Mouse (Mus musculus): ENCODE data around the gene Ccdc117. TPM values are rescaled to one million over a fixed set of nuclear protein-coding genes. Genes with fewer than 3 reads are reported as not detected.

Gene Ccdc117
- 20.8 and 22.3 TPM in 2 replicates for polyA plus RNA-seq (2015; fragmentation: Nextera tagmentation; extraction: Ambion mirVana)

- Histone ChIP-seq H3K4me2 (peak within 1 kb of the TSS; percentile 77), H3K27ac (peak within 1 kb of the TSS; percentile 90), H3K9ac (peak within 1 kb of the TSS; percentile 92), H3K36me3 (peaks cover 12% of the 10 kb centered on the region; the same call in 1 of the 2 replicates), H3K4me1 (peaks cover 16% of the 10 kb centered on the region), H3K27me3 (no peaks in the 10 kb centered on the region), H3K9me3 (no peaks in the 10 kb centered on the region), H3K4me3 (peak within 1 kb of the TSS; percentile 85)
- ATAC-seq (ENCODE audit: borderline replicate concordance, extremely low read depth, low FRiP score, low TSS enrichment), result peak; percentile 99
- under 1% methylated on average over 57 of the region's 65 CpGs for WGBS
Observed at GRCm38 (mm10) chr11:5541799-5542481, at the start of gene Ccdc117. Ccdc117 (minus strand) TSS chr11:5542187.

GRCm38 (mm10) chr11:5575046-5575445 is 33.1 kb upstream of the Ccdc117 start:
- Histone ChIP-seq H3K9me3 (no peaks in the 10 kb centered on the region), H3K4me1 (no peaks in the 10 kb centered on the region), H3K27me3 (no peaks in the 10 kb centered on the region), H3K4me2 (no peak overlapping the region), H3K9ac (no peak overlapping the region), H3K36me3 (no peaks in the 10 kb centered on the region), H3K4me3 (no peak overlapping the region), H3K27ac (no peak overlapping the region)
- WGBS, result 61% methylated on average over 6 of the region's 6 CpGs
- ATAC-seq (ENCODE audit: borderline replicate concordance, extremely low read depth, low FRiP score, low TSS enrichment), result no peak

GRCm38 (mm10) chr11:5573821-5574220 is 31.8 kb upstream of the Ccdc117 start:
- Histone ChIP-seq H3K9me3 (no peaks in the 10 kb centered on the region), H3K27me3 (no peaks in the 10 kb centered on the region), H3K27ac (no peak overlapping the region), H3K9ac (no peak overlapping the region), H3K4me3 (no peak overlapping the region), H3K4me2 (no peak overlapping the region), H3K36me3 (no peaks in the 10 kb centered on the region), H3K4me1 (no peaks in the 10 kb centered on the region)
- 76% methylated on average over 2 of the region's 2 CpGs for WGBS
- no peak for ATAC-seq (ENCODE audit: borderline replicate concordance, extremely low read depth, low FRiP score, low TSS enrichment)

GRCm38 (mm10) chr11:5571856-5572255 is 29.9 kb upstream of the Ccdc117 start:
- Histone ChIP-seq H3K27me3 (no peaks in the 10 kb centered on the region), H3K27ac (no peak overlapping the region), H3K9ac (no peak overlapping the region), H3K9me3 (no peaks in the 10 kb centered on the region), H3K4me2 (no peak overlapping the region), H3K4me1 (no peaks in the 10 kb centered on the region), H3K36me3 (no peaks in the 10 kb centered on the region), H3K4me3 (no peak overlapping the region)
- WGBS, result 82% methylated on average over 4 of the region's 4 CpGs
- no peak for ATAC-seq (ENCODE audit: borderline replicate concordance, extremely low read depth, low FRiP score, low TSS enrichment)

- no peak within 1 kb of the TSS for H3K4me3 ChIP-seq
- H3K4me1 ChIP-seq, result no peaks in the 10 kb centered on the region
- H3K27ac ChIP-seq, result no peak within 1 kb of the TSS
- no peak within 1 kb of the TSS for H3K4me2 ChIP-seq
- H3K9me3 ChIP-seq, result no peaks in the 10 kb centered on the region
- H3K36me3 ChIP-seq, result no peaks in the 10 kb centered on the region
- H3K27me3 ChIP-seq, result no peaks in the 10 kb centered on the region
- no peak for ATAC-seq (ENCODE audit: borderline replicate concordance, extremely low read depth, low FRiP score, low TSS enrichment)
- no peak within 1 kb of the TSS for H3K9ac ChIP-seq
- WGBS, result 76% methylated on average over 12 of the region's 12 CpGs
Observed at GRCm38 (mm10) chr11:5569474-5569873, 27.5 kb upstream of the Ccdc117 start, which contains the start of gene Ankrd36. Ankrd36 (plus strand) TSS chr11:5569684.

- Histone ChIP-seq H3K36me3 (no peaks in the 10 kb centered on the region), H3K9ac (no peak overlapping the region), H3K4me3 (no peak overlapping the region), H3K4me2 (no peak overlapping the region), H3K9me3 (no peaks in the 10 kb centered on the region), H3K27ac (no peak overlapping the region), H3K27me3 (no peaks in the 10 kb centered on the region), H3K4me1 (no peaks in the 10 kb centered on the region)
- ATAC-seq (ENCODE audit: borderline replicate concordance, extremely low read depth, low FRiP score, low TSS enrichment), result no peak
- 96% methylated on average over 5 of the region's 5 CpGs for WGBS
Observed at GRCm38 (mm10) chr11:5568082-5568481, 26.1 kb upstream of the Ccdc117 start.

- H3K4me1 ChIP-seq, result no peaks in the 10 kb centered on the region
- no peaks in the 10 kb centered on the region for H3K36me3 ChIP-seq
- H3K4me2 ChIP-seq, result no peak overlapping the region
- no peak overlapping the region for H3K4me3 ChIP-seq
- no peaks in the 10 kb centered on the region for H3K9me3 ChIP-seq
- 95% methylated on average over 6 of the region's 6 CpGs for WGBS
- no peaks in the 10 kb centered on the region for H3K27me3 ChIP-seq
- H3K27ac ChIP-seq, result no peak overlapping the region
- H3K9ac ChIP-seq, result no peak overlapping the region
- no peak for ATAC-seq (ENCODE audit: borderline replicate concordance, extremely low read depth, low FRiP score, low TSS enrichment)
Observed at GRCm38 (mm10) chr11:5567654-5568053, 25.7 kb upstream of the Ccdc117 start.

GRCm38 (mm10) chr11:5566506-5566905 is 24.5 kb upstream of the Ccdc117 start:
- H3K4me3 ChIP-seq, result no peak overlapping the region
- no peaks in the 10 kb centered on the region for H3K9me3 ChIP-seq
- no peaks in the 10 kb centered on the region for H3K27me3 ChIP-seq
- no peaks in the 10 kb centered on the region for H3K36me3 ChIP-seq
- no peak overlapping the region for H3K27ac ChIP-seq
- no peak for ATAC-seq (ENCODE audit: borderline replicate concordance, extremely low read depth, low FRiP score, low TSS enrichment)
- H3K4me1 ChIP-seq, result no peaks in the 10 kb centered on the region
- H3K4me2 ChIP-seq, result no peak overlapping the region
- H3K9ac ChIP-seq, result no peak overlapping the region
- WGBS, result 49% methylated on average over 2 of the region's 2 CpGs

- Histone ChIP-seq H3K36me3 (no peaks in the 10 kb centered on the region), H3K4me3 (no peak overlapping the region), H3K9me3 (no peaks in the 10 kb centered on the region), H3K27ac (no peak overlapping the region), H3K9ac (no peak overlapping the region), H3K4me2 (no peak overlapping the region), H3K4me1 (no peaks in the 10 kb centered on the region), H3K27me3 (no peaks in the 10 kb centered on the region)
- WGBS, result 84% methylated on average over 3 of the region's 3 CpGs
- ATAC-seq (ENCODE audit: borderline replicate concordance, extremely low read depth, low FRiP score, low TSS enrichment), result no peak
Observed at GRCm38 (mm10) chr11:5565596-5565995, 23.6 kb upstream of the Ccdc117 start.

GRCm38 (mm10) chr11:5563898-5564297 is 21.9 kb upstream of the Ccdc117 start:
- Histone ChIP-seq H3K27ac (no peak overlapping the region), H3K27me3 (no peaks in the 10 kb centered on the region), H3K4me2 (no peak overlapping the region), H3K36me3 (no peaks in the 10 kb centered on the region), H3K9me3 (no peaks in the 10 kb centered on the region), H3K4me3 (no peak overlapping the region), H3K4me1 (no peaks in the 10 kb centered on the region), H3K9ac (no peak overlapping the region)
- WGBS, result 63% methylated on average over 6 of the region's 6 CpGs
- ATAC-seq (ENCODE audit: borderline replicate concordance, extremely low read depth, low FRiP score, low TSS enrichment), result no peak

- no peak overlapping the region for H3K4me3 ChIP-seq
- H3K9me3 ChIP-seq, result no peaks in the 10 kb centered on the region
- no peaks in the 10 kb centered on the region for H3K27me3 ChIP-seq
- no peaks in the 10 kb centered on the region for H3K4me1 ChIP-seq
- H3K9ac ChIP-seq, result no peak overlapping the region
- H3K4me2 ChIP-seq, result no peak overlapping the region
- no peak for ATAC-seq (ENCODE audit: borderline replicate concordance, extremely low read depth, low FRiP score, low TSS enrichment)
- H3K27ac ChIP-seq, result no peak overlapping the region
- H3K36me3 ChIP-seq, result no peaks in the 10 kb centered on the region
- whole genome bisulfite sequencing, result 29% methylated on average over 9 of the region's 9 CpGs
Observed at GRCm38 (mm10) chr11:5562625-5563268, 20.8 kb upstream of the Ccdc117 start.

- Histone ChIP-seq H3K27me3 (no peaks in the 10 kb centered on the region), H3K36me3 (no peaks in the 10 kb centered on the region), H3K4me3 (no peak overlapping the region), H3K4me2 (no peak overlapping the region), H3K9ac (no peak overlapping the region), H3K4me1 (no peaks in the 10 kb centered on the region), H3K9me3 (no peaks in the 10 kb centered on the region), H3K27ac (no peak overlapping the region)
- ATAC-seq (ENCODE audit: borderline replicate concordance, extremely low read depth, low FRiP score, low TSS enrichment), result no peak
- 56% methylated on average over 3 of the region's 3 CpGs for WGBS
Observed at GRCm38 (mm10) chr11:5560273-5560672, 18.3 kb upstream of the Ccdc117 start.

Measured in lung, embryonic 15.5 days (tissue).